Mouse (Mus musculus): Measurements from ENCODE around the gene Magi1. TPM values are rescaled to one million over a fixed set of nuclear protein-coding genes. Genes with fewer than 3 reads are reported as not detected.

The Magi1 gene
- polyA plus RNA-seq, 1 experiment: 39.5 TPM

DNA sequence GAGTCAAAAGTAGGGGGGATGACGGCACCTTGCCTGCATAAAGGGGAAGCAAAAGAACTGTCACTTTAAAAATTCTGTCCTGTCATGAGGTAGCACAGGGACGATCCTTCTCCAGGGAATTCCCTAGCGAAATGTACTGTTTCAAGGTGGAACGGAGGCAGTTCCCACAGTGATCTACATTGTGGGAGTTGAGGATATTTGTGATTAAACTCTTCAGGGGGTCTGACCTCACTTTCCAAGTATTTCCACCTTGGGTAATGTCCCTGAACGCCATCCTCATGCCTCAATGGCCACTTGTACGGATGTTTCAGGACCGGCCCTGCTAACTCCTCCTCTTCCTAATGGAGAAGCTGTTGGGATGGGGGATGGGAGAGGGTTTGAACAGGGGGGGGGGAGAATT lies 559.0 kb downstream of the Magi1 start:
- Histone ChIP-seq H3K4me3 (replicated peaks; ENCODE audit: insufficient read depth, low read depth, low read length) (no peak overlapping the region), H3K27ac (ENCODE audit: insufficient read depth, low read length) (no peak overlapping the region), H3K4me1 (ENCODE audit: control insufficient read depth, insufficient read depth, low read length) (no peaks in the 10 kb centered on the region), H3K27me3 (ENCODE audit: control insufficient read depth, insufficient read depth, low read length) (no peaks in the 10 kb centered on the region)
- 77% methylated on average over 7 of the region's 7 CpGs for WGBS
- DNase-seq: no peak
- TF ChIP-seq POLR2A (IDR thresholded peaks at IDR 0.05; ENCODE audit: borderline replicate concordance, insufficient read depth, low read length) (no peak), CTCF (IDR thresholded peaks at IDR 0.05; ENCODE audit: borderline replicate concordance, insufficient read depth, low read depth, low read length) (no peak)

DNA sequence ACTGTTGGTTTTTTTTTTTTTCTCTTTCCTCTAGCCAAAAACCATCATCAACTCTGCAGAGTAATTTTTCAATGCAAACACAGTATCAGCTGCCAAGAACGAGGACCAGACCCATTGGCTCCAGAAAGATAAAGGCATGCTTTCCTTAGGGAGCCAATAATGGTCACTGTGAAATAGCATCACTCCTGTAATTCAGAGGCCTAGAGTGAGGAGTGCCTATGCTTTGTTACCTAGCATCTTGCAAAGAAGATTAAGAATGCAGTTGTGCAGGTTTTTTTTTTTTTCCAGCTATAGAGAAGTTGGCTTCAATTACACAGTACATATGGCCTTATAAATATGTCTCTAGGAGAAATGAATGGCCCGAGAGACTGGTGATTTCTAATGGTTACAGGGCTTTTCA lies 560.5 kb downstream of the Magi1 start:
- TF ChIP-seq POLR2A (IDR thresholded peaks at IDR 0.05; ENCODE audit: borderline replicate concordance, insufficient read depth, low read length) (no peak), CTCF (IDR thresholded peaks at IDR 0.05; ENCODE audit: borderline replicate concordance, insufficient read depth, low read depth, low read length) (no peak)
- no peak for DNase-seq
- Histone ChIP-seq H3K27me3 (ENCODE audit: control insufficient read depth, insufficient read depth, low read length) (no peaks in the 10 kb centered on the region), H3K4me1 (ENCODE audit: control insufficient read depth, insufficient read depth, low read length) (no peaks in the 10 kb centered on the region), H3K4me3 (replicated peaks; ENCODE audit: insufficient read depth, low read depth, low read length) (no peak overlapping the region), H3K27ac (ENCODE audit: insufficient read depth, low read length) (no peak overlapping the region)
- WGBS: 39% methylated on average over 2 of the region's 2 CpGs

DNA sequence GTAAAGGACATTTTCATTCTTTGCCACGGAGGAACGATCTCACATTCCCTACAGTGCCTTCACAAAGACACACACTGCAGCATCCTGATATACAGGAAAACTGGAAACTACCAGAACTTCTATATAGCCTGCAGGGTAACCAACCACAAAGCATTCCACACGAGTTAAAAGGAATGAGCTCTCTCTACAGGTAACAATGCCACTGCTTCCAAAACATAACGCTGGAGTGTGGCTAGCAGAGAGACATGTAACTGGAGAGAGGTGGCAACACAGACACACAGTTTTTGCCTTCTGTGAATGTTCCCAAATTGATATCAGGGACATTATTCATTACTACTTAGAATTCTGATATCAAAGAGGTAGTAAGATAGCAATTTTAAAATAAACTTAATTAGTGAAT lies 564.2 kb downstream of the Magi1 start:
- Histone ChIP-seq H3K4me1 (ENCODE audit: control insufficient read depth, insufficient read depth, low read length) (no peaks in the 10 kb centered on the region), H3K27me3 (ENCODE audit: control insufficient read depth, insufficient read depth, low read length) (no peaks in the 10 kb centered on the region), H3K27ac (ENCODE audit: insufficient read depth, low read length) (no peak overlapping the region), H3K4me3 (replicated peaks; ENCODE audit: insufficient read depth, low read depth, low read length) (no peak overlapping the region)
- TF ChIP-seq CTCF (IDR thresholded peaks at IDR 0.05; ENCODE audit: borderline replicate concordance, insufficient read depth, low read depth, low read length) (no peak), POLR2A (IDR thresholded peaks at IDR 0.05; ENCODE audit: borderline replicate concordance, insufficient read depth, low read length) (no peak)
- WGBS: 57% methylated on average over 4 of the region's 4 CpGs
- no peak for DNase-seq

DNA sequence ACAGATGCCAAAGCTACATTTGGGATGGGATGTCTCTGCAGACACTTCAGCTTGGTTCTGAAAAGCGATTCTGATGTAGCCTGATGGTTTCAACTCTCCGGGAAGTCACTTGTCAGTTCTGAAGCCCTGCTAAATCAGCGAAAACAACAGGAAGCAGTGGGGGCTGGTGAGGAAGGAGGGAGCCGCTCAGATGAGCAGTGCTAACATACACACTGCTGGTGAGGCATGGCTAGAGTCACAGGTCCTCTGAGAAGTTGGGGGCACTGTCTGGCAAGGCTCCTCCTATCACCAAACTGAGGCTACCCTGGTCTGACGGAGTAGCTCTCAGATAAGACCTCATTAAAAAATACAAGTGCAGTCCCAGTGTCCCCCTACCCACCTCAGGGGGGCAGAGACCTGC lies 565.3 kb downstream of the Magi1 start:
- H3K4me3 ChIP-seq (replicated peaks; ENCODE audit: insufficient read depth, low read depth, low read length): no peak overlapping the region
- TF ChIP-seq CTCF (IDR thresholded peaks at IDR 0.05; ENCODE audit: borderline replicate concordance, insufficient read depth, low read depth, low read length) (no peak), POLR2A (IDR thresholded peaks at IDR 0.05; ENCODE audit: borderline replicate concordance, insufficient read depth, low read length) (no peak)

DNA sequence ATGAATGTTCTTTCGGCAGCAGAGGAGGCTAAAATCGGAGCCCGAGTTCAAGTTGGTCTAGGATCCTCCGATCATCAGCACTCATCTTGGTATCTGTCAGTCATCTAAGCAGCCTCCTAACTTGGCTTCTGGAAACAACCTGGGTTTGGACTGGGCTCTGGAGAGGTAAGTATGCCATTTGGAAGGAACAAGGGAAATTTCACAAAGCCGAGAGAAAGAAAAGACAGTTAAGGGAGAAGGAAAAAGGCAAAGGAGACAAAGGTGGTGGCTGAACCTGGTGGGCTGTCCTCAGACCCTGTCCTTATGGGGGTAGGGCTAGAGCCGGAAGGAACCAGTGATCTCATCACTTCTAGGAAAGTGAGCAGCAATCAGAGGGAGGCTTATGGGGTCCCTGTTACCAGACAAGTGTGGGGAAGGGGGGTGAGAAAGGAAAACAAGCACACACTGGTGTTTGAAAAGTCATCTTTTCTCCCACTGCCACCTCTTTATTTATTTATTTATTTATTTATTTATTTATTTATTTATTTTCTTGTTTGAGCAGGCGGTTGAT lies 565.8 kb downstream of the Magi1 start:
- TF ChIP-seq CTCF (IDR thresholded peaks at IDR 0.05; ENCODE audit: borderline replicate concordance, insufficient read depth, low read depth, low read length) (no peak), POLR2A (IDR thresholded peaks at IDR 0.05; ENCODE audit: borderline replicate concordance, insufficient read depth, low read length) (no peak)
- no peak for DNase-seq
- Histone ChIP-seq H3K4me3 (replicated peaks; ENCODE audit: insufficient read depth, low read depth, low read length) (no peak overlapping the region), H3K4me1 (ENCODE audit: control insufficient read depth, insufficient read depth, low read length) (no peaks in the 10 kb centered on the region), H3K27ac (ENCODE audit: insufficient read depth, low read length) (no peak overlapping the region), H3K27me3 (ENCODE audit: control insufficient read depth, insufficient read depth, low read length) (no peaks in the 10 kb centered on the region)
- 83% methylated on average over 7 of the region's 7 CpGs for WGBS

More for the DNA sequence above, 565.3 kb downstream of the Magi1 start:
- WGBS: 71% methylated on average over 5 of the region's 5 CpGs
- no peaks in the 10 kb centered on the region for H3K4me1 ChIP-seq (ENCODE audit: control insufficient read depth, insufficient read depth, low read length)
- no peak overlapping the region for H3K27ac ChIP-seq (ENCODE audit: insufficient read depth, low read length)
- DNase-seq: no peak
- H3K27me3 ChIP-seq (ENCODE audit: control insufficient read depth, insufficient read depth, low read length): no peaks in the 10 kb centered on the region

DNA sequence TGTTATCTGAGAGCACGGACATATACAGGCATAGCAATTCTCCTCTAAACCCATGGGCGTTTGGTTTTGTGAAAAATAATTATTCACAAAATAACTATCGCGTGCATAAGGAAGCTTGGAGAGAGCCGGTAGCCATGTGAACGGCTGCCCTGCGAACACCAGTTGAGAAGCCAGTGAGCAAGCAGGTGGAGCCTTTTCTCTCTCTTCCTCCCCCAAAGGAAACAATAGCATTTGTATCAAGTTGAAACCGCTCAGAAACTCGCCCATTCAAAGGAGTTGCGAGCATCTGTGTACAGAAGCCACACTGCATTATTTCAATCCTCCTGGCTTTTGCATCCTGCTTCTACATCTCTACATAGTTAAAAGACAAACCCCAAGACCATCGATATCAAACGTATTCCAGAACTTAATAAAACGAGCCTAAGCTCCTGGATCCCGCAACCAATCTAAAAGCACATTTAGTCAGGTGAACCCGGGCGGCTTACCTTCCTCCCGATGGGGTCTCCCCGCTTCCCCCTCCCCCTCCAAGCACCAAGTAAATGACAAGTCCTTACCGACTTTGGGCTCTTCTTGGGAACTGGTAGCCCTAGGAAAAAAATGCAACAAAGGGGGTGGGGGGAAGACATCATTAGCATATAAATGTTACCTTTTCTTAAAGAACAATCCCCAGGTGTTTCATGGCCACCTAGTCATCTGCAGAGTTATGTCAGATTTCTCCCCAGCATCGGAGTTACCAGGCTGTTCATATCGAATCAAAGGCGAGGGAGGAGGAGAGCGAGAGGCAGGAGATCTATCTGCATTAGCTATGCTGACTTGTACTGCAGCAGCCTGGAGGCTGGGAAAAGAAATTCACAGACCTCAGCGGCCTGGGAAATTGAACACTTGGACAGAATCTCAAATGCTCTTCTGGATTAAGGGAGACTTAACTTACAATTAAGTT lies 566.8 kb downstream of the Magi1 start:
- Histone ChIP-seq H3K27me3 (ENCODE audit: control insufficient read depth, insufficient read depth, low read length) (no peaks in the 10 kb centered on the region), H3K4me1 (ENCODE audit: control insufficient read depth, insufficient read depth, low read length) (no peaks in the 10 kb centered on the region), H3K27ac (ENCODE audit: insufficient read depth, low read length) (no peak overlapping the region), H3K4me3 (replicated peaks; ENCODE audit: insufficient read depth, low read depth, low read length) (no peak overlapping the region)
- TF ChIP-seq CTCF (IDR thresholded peaks at IDR 0.05; ENCODE audit: borderline replicate concordance, insufficient read depth, low read depth, low read length) (no peak), POLR2A (IDR thresholded peaks at IDR 0.05; ENCODE audit: borderline replicate concordance, insufficient read depth, low read length) (no peak)
- DNase-seq: no peak
- WGBS: 49% methylated on average over 24 of the region's 24 CpGs

DNA sequence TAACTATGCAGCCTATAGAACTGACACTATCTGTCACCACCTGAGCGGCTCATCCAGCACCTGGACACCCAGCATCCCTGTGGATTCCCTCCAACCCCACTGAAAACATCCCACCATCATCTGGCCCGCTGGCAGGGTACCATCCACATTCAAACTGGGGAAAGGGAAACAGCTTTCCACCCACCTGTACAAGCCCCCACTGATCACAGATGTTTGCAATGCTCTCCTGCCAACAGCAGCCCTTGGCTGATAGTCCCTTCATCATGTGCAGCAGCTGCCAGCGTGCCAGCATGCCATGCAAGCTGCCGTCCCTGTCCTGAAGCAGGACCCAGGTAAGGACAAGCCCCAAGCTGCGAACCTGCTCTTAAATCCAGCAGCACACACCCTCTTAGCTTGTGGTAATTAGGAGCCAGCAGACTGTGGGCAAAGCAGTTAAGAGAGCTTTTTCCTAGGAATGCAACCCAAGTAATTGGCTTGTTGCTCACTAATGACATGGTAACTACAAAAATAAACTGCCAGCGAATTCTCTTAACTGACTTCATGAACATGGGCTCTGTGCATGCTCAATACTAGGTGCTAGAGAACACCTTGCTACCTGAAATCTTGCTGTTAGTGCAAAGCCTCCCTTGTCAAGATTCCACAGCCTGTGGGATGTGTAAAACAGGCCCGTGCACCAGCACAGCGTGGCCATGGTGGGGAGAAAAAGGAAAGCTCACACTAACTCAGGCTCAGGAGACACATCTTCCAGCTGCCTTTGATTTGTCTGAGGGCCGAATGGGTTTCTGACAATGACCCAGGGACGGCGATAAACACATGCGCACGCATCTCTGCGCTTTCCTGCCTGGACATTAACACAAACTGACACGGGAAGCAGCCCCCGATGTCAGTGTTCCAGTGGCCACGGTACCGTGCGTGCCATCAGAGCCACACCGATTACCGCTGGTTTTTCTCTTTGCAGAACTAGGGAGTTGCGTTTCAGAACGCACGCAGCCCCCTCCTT lies 568.2 kb downstream of the Magi1 start:
- WGBS: 59% methylated on average over 24 of the region's 24 CpGs
- Histone ChIP-seq H3K27ac (ENCODE audit: insufficient read depth, low read length) (no peak overlapping the region), H3K27me3 (ENCODE audit: control insufficient read depth, insufficient read depth, low read length) (no peaks in the 10 kb centered on the region), H3K4me3 (replicated peaks; ENCODE audit: insufficient read depth, low read depth, low read length) (no peak overlapping the region), H3K4me1 (ENCODE audit: control insufficient read depth, insufficient read depth, low read length) (no peaks in the 10 kb centered on the region)
- DNase-seq: no peak
- TF ChIP-seq POLR2A (IDR thresholded peaks at IDR 0.05; ENCODE audit: borderline replicate concordance, insufficient read depth, low read length) (no peak), CTCF (IDR thresholded peaks at IDR 0.05; ENCODE audit: borderline replicate concordance, insufficient read depth, low read depth, low read length) (no peak)

All from cerebellum, adult 2 months (tissue).